Mouse (Mus musculus) left cerebral cortex, postnatal 10 days (tissue): Measurements from ENCODE around the gene Ccdc40. TPM values are rescaled to one million over a fixed set of nuclear protein-coding genes. Genes with fewer than 3 reads are reported as not detected.
"Not testable (repeated sequence)": the region's sequence is repeated elsewhere in the genome, so short reads cannot be mapped to it uniquely, and the experiment has no call there.

Experiments used
- DNase-seq, 2 experiments: peaks; one replicate each; pipeline ENCODE4 v3.0.0; 2021 to 2022; ENCODE audit warnings: low spot score in 2 of 2, mixed read lengths in 1 of 2; ENCODE audit errors: extremely low spot score in 1 of 2
- intact Hi-C: fragments of 180-260 bp; cut with DNase I; formaldehyde crosslinking; loops from one replicate; pipeline ENCODE4 v1.15.1; 2025
- total RNA-seq, 2 experiments: library from RNA; stranded (reverse); gene quantifications; 2 replicates each; pipeline ENCODE4 v1.2.3; 2021

Gene Ccdc40
- total RNA-seq, 2 experiments from 2014 or later = 3.0 to 3.7 TPM

DNA sequence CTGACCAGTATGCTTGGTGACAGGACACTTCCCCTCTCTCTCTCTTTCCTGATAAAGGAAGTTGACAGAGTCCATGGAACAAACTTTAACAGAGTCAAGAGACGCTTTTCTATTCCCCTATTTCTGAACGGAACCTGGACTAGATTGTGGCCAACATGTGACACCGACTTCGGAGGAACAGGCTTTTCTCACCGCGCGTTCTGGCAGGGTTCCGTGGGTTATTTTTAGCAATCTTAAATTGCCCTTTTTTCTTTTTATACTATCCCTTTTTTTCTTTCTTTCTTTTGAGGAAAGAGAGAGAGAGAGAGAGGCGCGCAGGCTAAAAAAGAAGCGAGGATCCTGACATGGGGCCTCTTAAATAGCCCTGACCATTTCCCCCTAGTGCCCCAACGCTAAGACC is 781 bp upstream of the Ccdc40 start:
- intact Hi-C loops = no loop called here

GRCm38 (mm10) chr11:119228846-119229626 is 664 bp downstream of the Ccdc40 start:
- intact Hi-C loops = no loop called here
- DNase-seq = peak in 1 of 2 experiments; percentile 89

More for the DNA sequence above, 781 bp upstream of the Ccdc40 start:
- no peak for DNase-seq

- DNase-seq = no peak
- intact Hi-C loops = no loop called here
These were observed 6.4 kb downstream of the Ccdc40 start for GRCm38 (mm10) chr11:119234770-119235169.

- DNase-seq = peak in 1 of 2 experiments; percentile 62
- intact Hi-C loops = no loop called here
These were observed 7.2 kb downstream of the Ccdc40 start for GRCm38 (mm10) chr11:119235596-119235995.

DNA sequence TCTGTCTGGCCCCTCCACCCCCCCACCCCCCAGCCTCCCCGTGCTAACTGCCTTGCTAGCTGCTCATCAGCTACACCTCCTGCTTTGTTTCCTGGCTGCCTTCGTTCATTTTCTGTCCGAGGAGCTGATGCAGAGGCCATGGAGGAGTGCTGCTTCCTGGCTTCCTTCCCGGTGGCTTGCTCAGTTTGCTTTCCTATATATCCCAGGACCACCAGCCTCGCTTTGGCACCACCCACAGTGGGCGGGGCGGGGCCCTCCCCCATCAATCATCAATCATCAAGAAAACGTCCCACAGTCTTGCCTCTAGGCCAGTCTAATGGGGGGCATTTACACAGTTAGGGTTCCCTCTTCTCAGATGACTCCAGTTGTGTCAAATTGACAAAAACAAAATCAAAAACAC is 8.0 kb downstream of the Ccdc40 start:
- DNase-seq = no peak

GRCm38 (mm10) chr11:119237007-119237406 is 8.6 kb downstream of the Ccdc40 start:
- DNase-seq = no peak
- intact Hi-C loops = no loop called here

More for the DNA sequence above, 8.0 kb downstream of the Ccdc40 start:
- intact Hi-C loops = no loop called here

DNA sequence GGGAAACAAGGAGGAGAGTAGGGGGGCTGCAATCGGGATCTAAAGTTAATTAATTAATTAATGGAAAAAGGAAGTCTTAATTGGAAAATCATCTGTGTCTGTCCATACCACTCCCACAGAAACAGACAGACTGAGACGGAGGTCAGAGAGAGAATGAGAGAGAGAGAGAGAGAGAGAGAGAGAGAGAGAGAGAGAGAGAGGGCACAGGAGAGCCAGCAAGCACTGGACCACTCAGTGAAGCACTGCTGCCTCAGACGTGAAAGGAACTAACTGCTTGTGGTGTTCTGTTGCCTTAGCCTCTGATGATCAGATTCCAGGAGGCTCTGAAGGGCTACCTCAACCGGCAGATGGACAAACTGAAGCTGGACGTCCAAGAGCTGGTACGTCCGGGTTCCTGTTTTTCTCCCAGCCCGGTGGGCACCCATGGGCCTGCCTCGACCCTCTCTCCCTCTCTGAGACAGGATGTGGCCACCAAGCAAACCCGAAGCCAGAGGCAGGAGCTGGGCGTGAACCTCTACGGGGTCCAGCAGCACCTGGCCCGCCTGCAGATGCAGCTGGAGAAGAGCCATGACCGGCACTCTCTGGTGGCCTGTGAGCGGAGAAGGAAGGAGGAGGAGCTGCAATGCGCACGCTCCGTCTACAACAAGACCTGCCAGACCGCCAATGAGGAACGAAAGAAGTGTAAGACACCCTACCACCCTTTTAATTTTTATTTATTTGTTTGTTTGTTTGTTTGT is 9.4 kb downstream of the Ccdc40 start:
- intact Hi-C loops = no loop called here
- peak in 1 of 2 experiments; percentile 58 for DNase-seq

- intact Hi-C loops = no loop called here
- peak in 1 of 2 experiments; percentile 77 for DNase-seq
These were observed 9.9 kb downstream of the Ccdc40 start for GRCm38 (mm10) chr11:119238305-119238721.

- DNase-seq = no peak
- intact Hi-C loops = no loop called here
These were observed 11.1 kb downstream of the Ccdc40 start for GRCm38 (mm10) chr11:119239480-119239879.

DNA sequence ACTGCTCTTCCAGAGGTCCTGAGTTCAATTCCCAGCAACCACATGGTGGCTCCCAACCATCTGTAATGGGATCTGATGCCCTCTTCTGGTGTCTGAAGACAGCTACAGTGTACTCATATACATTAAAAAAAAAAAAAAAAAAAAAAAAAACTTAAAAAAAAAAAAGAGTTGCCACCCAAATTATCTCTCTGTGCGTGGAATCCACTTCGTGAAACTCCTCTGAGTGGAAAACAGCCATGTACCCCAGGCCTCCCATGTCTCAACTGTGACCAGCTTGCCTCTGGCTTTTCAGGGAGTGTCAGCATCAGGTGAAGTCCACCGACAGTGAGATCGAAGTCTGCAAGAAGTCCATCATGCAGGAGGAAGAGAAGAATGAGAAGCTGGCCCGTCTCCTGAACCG is 17.2 kb downstream of the Ccdc40 start:
- intact Hi-C loops = loop anchor here (5.0 kb wide), 1 partner anchor 38 kb away; no protein-coding TSS in a partner anchor
- not testable (repeated sequence) for DNase-seq

DNA sequence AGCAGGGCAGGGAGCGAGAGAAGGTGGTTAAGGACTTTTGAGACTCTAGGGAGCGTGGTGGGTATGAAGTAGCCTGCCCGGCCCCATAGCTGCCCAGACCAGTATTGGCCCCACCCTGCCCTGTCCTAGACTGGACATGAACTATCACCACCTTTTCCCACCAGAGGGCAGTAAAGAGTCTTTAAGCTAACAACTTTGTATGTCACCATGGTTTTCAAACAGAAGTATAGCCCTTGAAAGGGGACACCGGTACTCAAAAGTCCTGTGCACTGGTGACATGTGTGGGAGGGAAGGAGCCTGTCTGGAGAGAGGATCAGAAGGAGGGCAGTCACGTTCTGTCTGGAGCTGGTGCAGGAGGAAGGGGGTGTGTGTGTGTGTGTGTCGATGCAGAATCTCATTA is 20.6 kb downstream of the Ccdc40 start:
- DNase-seq = peak in 1 of 2 experiments; percentile 67
- intact Hi-C loops = loop anchor here (5.0 kb wide), 1 partner anchor 42 kb away; no protein-coding TSS in a partner anchor

DNA sequence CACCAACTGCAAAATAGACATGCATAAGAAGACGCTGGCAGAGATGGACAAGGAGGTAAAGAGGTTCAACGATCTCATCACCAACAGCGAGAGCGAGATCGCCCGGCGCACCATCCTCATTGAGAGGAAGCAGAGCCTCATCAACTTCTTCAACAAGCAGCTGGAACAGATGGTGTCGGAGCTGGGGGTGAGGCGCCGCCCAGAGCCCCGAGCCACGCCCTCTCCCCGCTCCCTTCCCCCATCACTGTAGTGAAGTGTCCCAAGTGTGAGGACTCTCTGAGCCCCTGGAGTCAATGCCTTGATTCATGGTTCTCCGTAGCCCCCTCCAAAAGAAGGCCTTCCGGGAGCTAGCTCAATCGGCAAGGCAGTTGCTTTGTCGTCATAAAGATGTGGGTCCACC is 22.6 kb downstream of the Ccdc40 start:
- intact Hi-C loops = no loop called here

GRCm38 (mm10) chr11:119252854-119253541 is 24.6 kb downstream of the Ccdc40 start:
- intact Hi-C loops = no loop called here
- DNase-seq = peak in 1 of 2 experiments; percentile 71

More for the DNA sequence above, 22.6 kb downstream of the Ccdc40 start:
- no peak for DNase-seq

DNA sequence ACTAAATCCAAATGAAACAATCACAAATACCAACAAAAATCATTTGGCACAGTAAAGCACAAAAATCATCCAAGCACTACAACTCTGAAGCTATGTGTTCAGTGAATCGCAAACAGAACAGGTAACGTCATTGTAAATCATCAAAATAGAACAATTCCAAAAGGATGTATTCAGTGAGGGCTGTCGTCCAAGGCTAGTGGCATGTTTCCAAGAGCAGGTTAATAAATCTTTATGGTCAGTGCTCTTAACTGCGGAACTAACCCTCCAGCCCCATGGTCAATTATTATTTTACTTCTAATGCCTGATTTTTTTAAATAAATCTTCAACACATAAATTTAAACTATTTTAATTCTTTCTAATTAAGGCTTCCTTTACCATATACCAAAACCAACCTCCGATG is 28.2 kb downstream of the Ccdc40 start:
- intact Hi-C loops, DNase-seq: not testable (repeated sequence)

- intact Hi-C loops = no loop called here
- DNase-seq = no peak
These were observed 29.8 kb downstream of the Ccdc40 start for GRCm38 (mm10) chr11:119258216-119258571.

DNA sequence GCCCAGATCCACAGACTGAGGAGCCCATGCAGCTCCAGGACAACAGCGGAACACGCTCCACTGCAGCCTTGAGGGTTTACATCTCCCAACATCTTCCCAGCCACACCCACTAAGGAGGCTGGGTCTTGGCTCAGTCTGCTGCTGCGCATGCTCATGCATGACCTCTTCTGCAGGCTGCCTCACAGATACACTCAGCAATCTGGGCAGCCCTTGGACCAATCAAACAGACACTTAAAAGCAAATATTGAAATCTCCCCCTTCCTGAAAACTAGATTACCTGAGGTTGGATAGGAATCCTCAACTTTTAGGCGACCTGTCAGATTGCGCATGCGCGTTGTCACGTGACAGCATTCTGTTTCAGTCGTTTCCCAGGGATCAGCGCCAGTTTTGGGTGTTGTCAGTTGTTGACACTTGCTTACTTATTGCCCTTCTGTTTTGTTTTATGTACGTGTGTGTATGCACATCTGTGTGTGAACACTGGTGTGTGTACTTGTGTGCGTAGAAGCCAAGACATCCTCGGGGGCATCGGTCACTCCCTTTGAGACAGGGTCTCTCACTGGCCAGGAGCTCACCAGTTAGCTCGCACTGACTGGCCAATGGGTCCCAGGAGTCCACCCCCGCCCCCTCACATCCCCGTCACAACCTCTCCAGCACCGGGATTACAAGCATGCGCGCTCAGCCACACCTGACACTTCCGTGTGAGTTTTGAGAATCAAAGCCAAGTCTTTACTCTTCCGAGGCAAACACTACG is 30.4 kb downstream of the Ccdc40 start:
- peak; percentile 53 to 77 for DNase-seq
- intact Hi-C loops = no loop called here

GRCm38 (mm10) chr11:119259977-119260376 is 31.6 kb downstream of the Ccdc40 start:
- intact Hi-C loops = no loop called here
- no peak for DNase-seq

DNA sequence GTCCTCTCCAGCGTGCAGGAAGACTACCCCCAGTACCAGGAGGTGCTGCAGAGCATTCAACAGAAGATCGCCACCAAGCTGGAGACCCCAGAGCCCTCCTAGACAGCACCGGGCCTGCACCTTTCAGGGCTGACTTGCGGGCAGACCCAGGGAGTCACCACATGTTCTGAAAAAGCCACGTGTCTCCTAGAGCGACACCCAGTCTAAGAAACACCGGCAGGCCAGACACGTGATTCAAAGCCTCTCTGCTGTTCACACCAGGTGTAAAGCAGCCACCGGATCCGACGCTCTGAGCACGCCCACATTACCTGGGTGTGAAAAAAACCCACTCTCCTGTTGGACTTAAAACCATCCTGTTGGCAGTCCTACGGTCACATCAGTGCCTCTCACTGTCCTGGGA is 36.0 kb downstream of the Ccdc40 start:
- intact Hi-C loops = no loop called here

DNA sequence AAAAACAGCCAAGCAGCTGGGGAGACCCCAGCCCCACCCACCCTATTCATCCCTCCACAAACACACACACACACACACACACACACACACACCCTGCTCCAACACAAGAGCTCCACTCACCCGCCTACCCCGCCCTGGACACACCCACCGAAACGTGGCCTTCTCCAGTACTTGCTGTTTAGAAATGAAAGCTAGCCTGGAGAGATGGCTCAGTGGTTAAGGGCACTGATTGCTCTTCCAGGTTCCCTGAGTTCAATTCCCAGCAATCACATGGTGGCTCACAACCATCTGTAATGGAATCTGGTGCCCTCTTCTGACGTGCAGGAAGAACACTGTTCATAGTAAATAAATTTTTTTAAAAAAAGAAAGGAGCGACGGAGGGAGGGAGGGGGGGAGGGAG is 37.4 kb downstream of the Ccdc40 start:
- DNase-seq = no peak
- intact Hi-C loops = no loop called here

More for the DNA sequence above, 36.0 kb downstream of the Ccdc40 start:
- DNase-seq = no peak
